Mouse (Mus musculus) limb, embryonic 15.5 days (tissue): Measurements from ENCODE around the gene Slc25a45. TPM values are rescaled to one million over a fixed set of nuclear protein-coding genes. Genes with fewer than 3 reads are reported as not detected.

ENCODE experiments used
- ATAC-seq: fragments of 200-750 bp; cut with Nextera tagmentation; 2 replicates; pipeline ENCODE4 v1.8.0; 2017; ENCODE audit warnings: low read depth, moderate TSS enrichment; ENCODE audit not compliant: insufficient number of reproducible peaks, low FRiP score, low TSS enrichment
- H3K27ac ChIP-seq: fragments of 300-500 bp; sonication (generic); 2 replicates; pipeline ENCODE4 v1.5.1; 2015; ENCODE audit warnings: moderate library complexity, mild to moderate bottlenecking, inconsistent platforms
- H3K27me3 ChIP-seq: fragments of 300-500 bp; sonication (generic); 2 replicates; pipeline ENCODE4 v1.6.1; 2015; ENCODE audit warnings: inconsistent platforms
- H3K36me3 ChIP-seq: fragments of 300-500 bp; sonication (generic); 2 replicates; pipeline ENCODE4 v1.6.1; 2015; ENCODE audit warnings: inconsistent platforms
- H3K4me1 ChIP-seq: fragments of 300-500 bp; sonication (generic); 2 replicates; pipeline ENCODE4 v1.6.1; 2015; ENCODE audit warnings: inconsistent platforms
- H3K4me2 ChIP-seq: fragments of 300-500 bp; sonication (generic); 2 replicates; pipeline ENCODE4 v1.6.1; 2015; ENCODE audit warnings: mild to moderate bottlenecking, inconsistent platforms
- H3K4me3 ChIP-seq: fragments of 300-500 bp; sonication (generic); 2 replicates; pipeline ENCODE4 v1.5.1; 2015; ENCODE audit warnings: mild to moderate bottlenecking, inconsistent platforms
- H3K9ac ChIP-seq: fragments of 300-500 bp; sonication (generic); 2 replicates; pipeline ENCODE4 v1.6.1; 2015; ENCODE audit warnings: inconsistent platforms
- H3K9me3 ChIP-seq: fragments of 300-500 bp; sonication (generic); 2 replicates; pipeline ENCODE4 v1.6.1; 2016; ENCODE audit warnings: inconsistent platforms
- WGBS: fragments of 180-500 bp; shearing (Covaris S2); methylation state at CpG from one replicate; pipeline ENCODE4 v1.1.7; 2015; 5-methylcytosine and 5-hydroxymethylcytosine counted together
- polyA plus RNA-seq: library from polyadenylated mRNA; unstranded; fragments of >200 nt; fragmentation: Nextera tagmentation; extraction: Ambion mirVana; gene quantifications from 2 replicates; pipeline ENCODE4 v1.2.1, GENCODE M21; 2015

Slc25a45 gene
- polyA plus RNA-seq, 1 experiment from 2014 or later: 3.4 TPM

DNA sequence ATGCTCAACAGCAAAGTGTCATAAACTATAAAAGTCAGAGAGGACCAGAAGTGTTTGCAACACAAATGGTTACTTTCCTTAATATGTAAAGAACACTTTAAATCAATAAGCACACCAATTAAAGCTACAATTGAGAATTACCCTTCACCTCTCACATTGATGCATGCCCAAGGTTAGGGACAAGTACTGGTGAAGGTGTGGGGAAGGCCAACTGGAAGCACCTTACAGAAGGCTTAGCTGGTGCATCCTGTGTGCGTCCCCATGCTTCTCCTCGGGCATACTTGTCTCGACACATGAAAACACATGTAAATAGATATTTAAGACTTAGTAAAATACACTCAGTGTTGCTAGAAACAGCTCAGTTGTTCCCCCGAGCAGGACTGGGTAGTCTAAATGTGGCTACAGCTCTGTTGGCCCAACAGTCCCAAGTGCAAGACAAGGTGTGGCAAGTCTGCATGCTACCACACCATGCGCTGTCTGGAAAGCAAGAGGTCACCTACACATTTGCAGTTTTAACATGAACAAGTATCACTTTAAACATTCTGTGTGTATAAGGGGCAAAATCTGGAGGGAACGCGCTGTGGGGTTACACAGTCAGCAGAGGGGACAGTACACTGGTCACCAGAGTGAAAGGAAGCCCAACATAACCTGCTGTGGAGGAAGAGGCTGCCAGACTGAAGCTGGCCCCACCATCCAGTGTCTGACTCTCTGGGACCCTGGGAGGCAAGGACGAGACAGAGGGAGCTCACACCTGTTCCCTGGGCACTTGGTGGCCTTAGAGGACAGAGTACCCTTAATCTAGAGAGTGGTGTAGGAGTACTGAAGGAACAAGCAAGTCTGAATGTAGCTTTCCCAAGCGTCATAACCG, 42.3 kb upstream of the Slc25a45 start:
- no peaks in the 10 kb centered on the region for H3K27me3 ChIP-seq
- no peak overlapping the region for H3K27ac ChIP-seq
- H3K4me3 ChIP-seq: no peak overlapping the region
- no peaks in the 10 kb centered on the region for H3K9me3 ChIP-seq
- H3K4me2 ChIP-seq: no peak overlapping the region
- no peak for ATAC-seq
- no peaks in the 10 kb centered on the region; the same call in 1 of the 2 replicates for H3K36me3 ChIP-seq
- no peak overlapping the region for H3K9ac ChIP-seq
- peaks cover 9% of the 10 kb centered on the region; the same call in 1 of the 2 replicates for H3K4me1 ChIP-seq
- 84% methylated on average over 10 of the region's 10 CpGs for WGBS

- no peaks in the 10 kb centered on the region for H3K36me3 ChIP-seq
- no peak overlapping the region for H3K27ac ChIP-seq
- H3K27me3 ChIP-seq: no peaks in the 10 kb centered on the region
- H3K4me1 ChIP-seq: peaks cover 15% of the 10 kb centered on the region
- no peak overlapping the region for H3K4me3 ChIP-seq
- no peak overlapping the region for H3K4me2 ChIP-seq
- no peak overlapping the region for H3K9ac ChIP-seq
- no peaks in the 10 kb centered on the region for H3K9me3 ChIP-seq
- 66% methylated on average over 8 of the region's 8 CpGs for WGBS
- ATAC-seq: no peak
Observed at GRCm38 (mm10) chr19:5835922-5836430, 41.6 kb upstream of the Slc25a45 start.

DNA sequence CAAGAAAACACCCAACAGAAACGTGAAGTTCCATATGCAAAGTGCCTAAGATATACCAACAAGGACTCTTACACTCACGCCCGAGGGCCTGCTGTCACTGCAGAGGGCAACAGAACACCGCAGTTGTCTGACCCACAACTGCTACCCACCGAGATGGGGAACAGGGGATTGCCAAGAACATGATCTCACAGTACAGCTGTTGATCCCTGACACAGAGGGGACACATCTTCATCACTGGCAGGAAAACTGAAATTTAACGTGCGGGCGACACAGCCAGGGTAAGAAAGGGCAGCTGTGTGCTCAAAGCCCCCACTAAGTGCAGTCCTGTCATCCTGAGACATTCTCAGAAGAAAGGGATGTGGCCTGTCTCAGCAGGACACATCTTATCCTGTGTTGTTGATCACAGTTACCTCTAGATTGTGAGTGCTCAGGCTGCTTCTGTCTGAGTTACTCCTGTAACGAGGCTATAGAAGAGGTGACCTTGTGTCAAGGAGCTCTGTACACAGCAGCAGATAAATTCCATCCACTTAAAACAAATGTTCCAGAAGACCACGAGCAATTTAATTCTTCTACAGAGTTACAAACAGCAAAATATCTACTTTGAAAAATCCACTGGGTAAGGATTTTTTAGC, 40.6 kb upstream of the Slc25a45 start:
- no peaks in the 10 kb centered on the region for H3K36me3 ChIP-seq
- WGBS: 71% methylated on average over 10 of the region's 10 CpGs
- H3K4me3 ChIP-seq: no peak overlapping the region
- H3K9ac ChIP-seq: no peak overlapping the region
- peaks cover 20% of the 10 kb centered on the region for H3K4me1 ChIP-seq
- H3K27me3 ChIP-seq: no peaks in the 10 kb centered on the region
- H3K27ac ChIP-seq: no peak overlapping the region
- no peak overlapping the region for H3K4me2 ChIP-seq
- no peak for ATAC-seq
- no peaks in the 10 kb centered on the region for H3K9me3 ChIP-seq

GRCm38 (mm10) chr19:5837606-5838005, 40.0 kb upstream of the Slc25a45 start:
- Histone ChIP-seq H3K4me2 (no peak overlapping the region), H3K27ac (no peak overlapping the region), H3K27me3 (no peaks in the 10 kb centered on the region), H3K4me1 (peaks cover 25% of the 10 kb centered on the region), H3K9ac (no peak overlapping the region), H3K4me3 (no peak overlapping the region), H3K36me3 (no peaks in the 10 kb centered on the region), H3K9me3 (no peaks in the 10 kb centered on the region)
- no peak for ATAC-seq
- WGBS: 82% methylated on average over 8 of the region's 8 CpGs

GRCm38 (mm10) chr19:5838136-5838891, 39.3 kb upstream of the Slc25a45 start:
- WGBS: 77% methylated on average over 12 of the region's 12 CpGs
- Histone ChIP-seq H3K4me3 (no peak overlapping the region), H3K4me2 (no peak overlapping the region), H3K27me3 (no peaks in the 10 kb centered on the region), H3K27ac (no peak overlapping the region), H3K9me3 (no peaks in the 10 kb centered on the region), H3K36me3 (no peaks in the 10 kb centered on the region), H3K4me1 (peaks cover 32% of the 10 kb centered on the region), H3K9ac (no peak overlapping the region)
- ATAC-seq: no peak

GRCm38 (mm10) chr19:5838892-5839165, 38.8 kb upstream of the Slc25a45 start:
- Histone ChIP-seq H3K27me3 (no peaks in the 10 kb centered on the region), H3K4me2 (no peak overlapping the region), H3K4me3 (no peak overlapping the region), H3K36me3 (no peaks in the 10 kb centered on the region), H3K27ac (no peak overlapping the region), H3K4me1 (peaks cover 37% of the 10 kb centered on the region), H3K9ac (no peak overlapping the region), H3K9me3 (no peaks in the 10 kb centered on the region)
- ATAC-seq: no peak
- WGBS: 87% methylated on average over 4 of the region's 4 CpGs

GRCm38 (mm10) chr19:5839317-5840085, 38.1 kb upstream of the Slc25a45 start:
- Histone ChIP-seq H3K9ac (no peak overlapping the region), H3K9me3 (no peaks in the 10 kb centered on the region), H3K27me3 (no peaks in the 10 kb centered on the region), H3K27ac (peak overlapping the region; percentile 22; the same call in 1 of the 2 replicates), H3K4me1 (peaks cover 44% of the 10 kb centered on the region), H3K4me2 (no peak overlapping the region), H3K36me3 (no peaks in the 10 kb centered on the region), H3K4me3 (no peak overlapping the region)
- 68% methylated on average over 14 of the region's 14 CpGs for WGBS
- ATAC-seq: no peak

DNA sequence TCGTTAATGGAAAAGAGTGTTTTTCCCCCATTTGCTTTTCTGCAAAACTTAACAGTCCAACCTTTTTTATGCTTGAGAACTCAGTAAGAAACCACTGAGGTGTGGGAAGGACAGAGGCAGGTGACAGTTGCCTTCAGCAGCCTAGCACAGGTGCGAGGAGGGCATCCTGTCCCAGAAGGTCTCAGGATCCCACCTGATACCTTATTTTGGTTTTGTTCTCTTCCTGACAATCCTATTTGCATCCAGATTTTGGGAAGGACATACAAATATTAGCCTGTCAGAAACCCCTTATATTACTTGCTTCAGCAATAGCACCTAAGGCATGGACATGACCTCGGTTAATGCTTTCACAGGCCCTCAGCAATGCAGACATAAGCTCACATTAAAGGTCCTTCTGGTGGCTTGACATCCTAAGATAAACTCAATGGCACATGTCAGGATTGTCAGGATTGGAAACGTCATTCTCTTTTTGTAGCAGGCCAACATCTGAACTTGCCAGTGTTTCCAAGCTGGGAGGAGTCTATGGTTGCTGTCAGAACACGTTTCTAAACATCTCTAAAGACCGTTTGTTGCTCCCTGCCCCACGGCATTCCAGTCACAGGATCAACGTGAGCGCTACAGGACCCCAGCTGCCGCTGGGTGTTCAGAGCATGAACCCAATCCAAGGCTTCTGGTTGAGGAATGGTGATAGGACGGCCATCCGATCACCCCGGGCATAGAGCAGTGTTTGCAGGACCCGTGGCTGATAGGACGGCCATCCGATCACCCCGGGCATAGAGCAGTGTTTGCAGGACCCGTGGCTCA, 37.3 kb upstream of the Slc25a45 start:
- peak overlapping the region; percentile 22; the same call in 1 of the 2 replicates for H3K27ac ChIP-seq
- peaks cover 52% of the 10 kb centered on the region for H3K4me1 ChIP-seq
- no peaks in the 10 kb centered on the region for H3K27me3 ChIP-seq
- ATAC-seq: no peak
- H3K9ac ChIP-seq: no peak overlapping the region
- H3K4me2 ChIP-seq: no peak overlapping the region
- H3K9me3 ChIP-seq: no peaks in the 10 kb centered on the region
- no peak overlapping the region for H3K4me3 ChIP-seq
- H3K36me3 ChIP-seq: no peaks in the 10 kb centered on the region
- WGBS: 62% methylated on average over 18 of the region's 18 CpGs

DNA sequence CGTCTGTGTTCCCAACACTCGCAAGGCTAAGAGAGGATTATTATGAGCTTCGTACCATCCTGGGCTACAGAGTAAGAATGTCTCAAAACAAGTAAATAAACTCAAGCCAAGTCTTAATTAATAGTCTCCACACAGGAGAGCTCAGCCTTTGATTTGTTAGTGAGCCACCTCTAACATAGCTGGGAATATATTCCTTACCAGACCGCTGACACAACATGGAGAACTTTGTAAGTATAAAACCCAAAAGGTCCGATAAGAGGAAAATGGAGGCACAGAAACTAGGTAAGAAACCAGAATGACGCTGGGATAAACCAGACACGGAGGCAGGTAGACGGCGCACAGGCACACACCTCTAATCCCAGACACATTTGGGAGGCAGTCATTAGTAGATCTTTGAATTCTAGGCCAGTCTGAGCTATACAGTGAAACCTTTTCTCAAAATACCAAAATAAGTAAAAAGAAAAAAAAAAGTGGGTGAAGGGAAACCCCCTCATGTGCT, 36.7 kb upstream of the Slc25a45 start:
- H3K4me3 ChIP-seq: no peak overlapping the region
- H3K27me3 ChIP-seq: no peaks in the 10 kb centered on the region
- H3K9ac ChIP-seq: no peak overlapping the region
- H3K9me3 ChIP-seq: no peaks in the 10 kb centered on the region
- H3K4me1 ChIP-seq: peaks cover 54% of the 10 kb centered on the region
- peak overlapping the region; percentile 15; the same call in 1 of the 2 replicates for H3K4me2 ChIP-seq
- 0 out of 2 replicates have a peak overlapping the region, but pooled peaks have one; percentile 22 for H3K27ac ChIP-seq
- no peaks in the 10 kb centered on the region for H3K36me3 ChIP-seq
- WGBS: 82% methylated on average over 9 of the region's 9 CpGs
- ATAC-seq: no peak

DNA sequence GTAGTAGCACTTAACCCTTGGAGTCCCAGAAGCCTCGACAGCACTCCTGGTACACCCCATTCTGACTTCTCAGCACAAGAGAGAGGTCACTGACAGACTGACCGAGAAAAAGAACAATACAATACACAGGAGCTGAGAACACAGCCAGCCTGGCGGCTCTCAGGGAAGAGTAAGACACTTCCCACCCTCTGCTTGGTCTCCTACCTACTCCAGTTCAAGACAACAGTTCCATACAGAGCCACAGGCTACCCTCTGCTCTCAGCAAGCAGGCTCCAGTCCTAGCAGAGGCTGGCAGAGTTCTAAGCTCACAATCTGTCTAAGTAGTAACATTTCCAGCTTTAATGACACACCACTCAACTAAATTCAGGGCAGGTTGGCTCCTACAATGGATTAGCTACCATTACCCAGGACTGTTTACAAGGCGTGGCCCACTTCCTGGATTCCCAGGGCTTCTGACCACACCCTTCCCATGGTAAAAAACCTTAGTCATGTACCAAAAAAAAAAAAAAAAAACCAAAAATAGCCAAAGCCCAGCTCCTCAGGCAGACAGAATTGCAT, 36.1 kb upstream of the Slc25a45 start:
- Histone ChIP-seq H3K27me3 (no peaks in the 10 kb centered on the region), H3K4me1 (peaks cover 54% of the 10 kb centered on the region), H3K4me3 (no peak overlapping the region), H3K27ac (peak overlapping the region; percentile 97), H3K4me2 (peak overlapping the region; percentile 15; the same call in 1 of the 2 replicates), H3K36me3 (no peaks in the 10 kb centered on the region), H3K9ac (no peak overlapping the region), H3K9me3 (no peaks in the 10 kb centered on the region)
- ATAC-seq: no peak
- WGBS: 57% methylated on average over 4 of the region's 4 CpGs
